Mouse (Mus musculus) erythroblast, embryonic 14.5 days (primary cell): ENCODE data around the gene Bcar3.

Source experiments
- GATA1 ChIP-seq: IDR thresholded peaks from 2 replicates; pipeline ENCODE4 v1.6.1; 2012; ENCODE audit warnings: low read length, inconsistent platforms, mixed read lengths
- TAL1 ChIP-seq: IDR thresholded peaks from 3 replicates; pipeline ENCODE4 v1.6.1; 2012; ENCODE audit warnings: low read length, inconsistent platforms, mixed read lengths

GRCm38 (mm10) chr3:122566549-122566948, 272.6 kb downstream of the Bcar3 start:
- no peak for TF ChIP-seq TAL1
- TF ChIP-seq GATA1: no peak
